Mouse (Mus musculus) myocyte (in vitro differentiated cells): ENCODE results near the gene Fyn. TPM values are rescaled to one million over a fixed set of nuclear protein-coding genes. Genes with fewer than 3 reads are reported as not detected.
A peak's percentile ranks its signal among the peaks of the same experiment; 100 is the strongest.

ENCODE experiments used
- H3K27me3 ChIP-seq: one replicate; pipeline ENCODE4 v1.6.1; 2011; ENCODE audit not compliant: control insufficient read depth, insufficient read depth, insufficient read length
- H3K36me3 ChIP-seq: one replicate; pipeline ENCODE4 v1.6.1; 2011; ENCODE audit not compliant: control insufficient read depth, insufficient read depth
- H3K4me2 ChIP-seq: one replicate; pipeline ENCODE4 v1.6.1; 2011; ENCODE audit warnings: low read depth, control low read depth
- H3K4me3 ChIP-seq: one replicate; pipeline ENCODE4 v1.5.1; 2011; ENCODE audit warnings: mild to moderate bottlenecking, control low read depth, moderate library complexity
- H3K79me2 ChIP-seq: one replicate; pipeline ENCODE4 v1.6.1; 2011; ENCODE audit not compliant: control insufficient read depth, insufficient read depth
- H3ac ChIP-seq: one replicate; pipeline ENCODE4 v1.6.1; 2011; ENCODE audit not compliant: control insufficient read depth, insufficient read length
- CEBPB ChIP-seq: IDR thresholded peaks from 2 replicates; pipeline ENCODE4 v1.6.1; 2011; ENCODE audit warnings: mild to moderate bottlenecking, moderate library complexity; ENCODE audit not compliant: poor library complexity, insufficient read depth, severe bottlenecking
- E2F4 ChIP-seq: IDR thresholded peaks from one replicate; pipeline ENCODE4 v1.6.1; 2011; ENCODE audit warnings: mild to moderate bottlenecking, control low read depth, moderate library complexity; ENCODE audit not compliant: insufficient read depth
- MAX ChIP-seq: IDR thresholded peaks from one replicate; pipeline ENCODE4 v1.6.1; 2011; ENCODE audit warnings: low read depth, mild to moderate bottlenecking, control low read depth
- MYOD1 ChIP-seq, 3 experiments: IDR thresholded peaks; one replicate each; pipeline ENCODE4 v1.6.1; 2011; ENCODE audit warnings: control low read depth in 2 of 3, low read depth in 2 of 3, mild to moderate bottlenecking in 2 of 3, moderate library complexity in 1 of 3; ENCODE audit not compliant: insufficient read length in 2 of 3, control insufficient read depth in 1 of 3
- MYOG ChIP-seq, 3 experiments: IDR thresholded peaks; one replicate each; pipeline ENCODE4 v1.6.1; 2011; ENCODE audit warnings: control low read depth in 2 of 3, low read depth in 2 of 3, mild to moderate bottlenecking in 2 of 3; ENCODE audit not compliant: insufficient read length in 2 of 3, control insufficient read depth in 1 of 3, insufficient read depth in 1 of 3
- POLR2A ChIP-seq: IDR thresholded peaks from one replicate; pipeline ENCODE4 v1.6.1; 2011; ENCODE audit warnings: low read depth, mild to moderate bottlenecking, control low read depth, moderate library complexity; ENCODE audit not compliant: insufficient read length
- POLR2AphosphoS2 ChIP-seq: IDR thresholded peaks from one replicate; pipeline ENCODE4 v1.6.1; 2011; ENCODE audit warnings: low read depth, control low read depth; ENCODE audit not compliant: insufficient read length
- REST ChIP-seq: IDR thresholded peaks from one replicate; pipeline ENCODE4 v1.6.1; 2011; ENCODE audit warnings: mild to moderate bottlenecking, control low read depth, moderate library complexity; ENCODE audit not compliant: insufficient read depth, insufficient read length
- SRF ChIP-seq: IDR thresholded peaks from one replicate; pipeline ENCODE4 v1.6.1; 2011; ENCODE audit warnings: low read depth; ENCODE audit not compliant: control insufficient read depth, insufficient read length
- TCF12 ChIP-seq: IDR thresholded peaks from one replicate; pipeline ENCODE4 v1.6.1; 2011; ENCODE audit warnings: mild to moderate bottlenecking, control low read depth; ENCODE audit not compliant: poor library complexity, insufficient read depth, severe bottlenecking
- TCF3 ChIP-seq: IDR thresholded peaks from one replicate; pipeline ENCODE4 v1.6.1; 2011; ENCODE audit warnings: low read depth, control low read depth; ENCODE audit not compliant: insufficient read length
- USF1 ChIP-seq: IDR thresholded peaks from one replicate; pipeline ENCODE4 v1.6.1; 2011; ENCODE audit warnings: low read depth, mild to moderate bottlenecking, control low read depth, moderate library complexity
- polyA plus RNA-seq: library from polyadenylated mRNA; unstranded; fragments of >200 nt; fragmentation: generic; extraction: Trizol; gene quantifications from one replicate; pipeline ENCODE4 v1.2.1, GENCODE M21; 2012; ENCODE audit warnings: missing spikeins

Gene Fyn
- polyA plus RNA-seq, 1 experiment: 148 TPM

- Histone ChIP-seq H3ac (no peak overlapping the region), H3K79me2 (peaks cover 50% of the 10 kb centered on the region), H3K27me3 (no peaks in the 10 kb centered on the region), H3K4me3 (no peak overlapping the region), H3K4me2 (no peak overlapping the region), H3K36me3 (no peaks in the 10 kb centered on the region)
- TF ChIP-seq E2F4: no peak
- no peak for TF ChIP-seq CEBPB
Measured at GRCm38 (mm10) chr10:39455857-39456620, 87.4 kb downstream of the Fyn start.

DNA sequence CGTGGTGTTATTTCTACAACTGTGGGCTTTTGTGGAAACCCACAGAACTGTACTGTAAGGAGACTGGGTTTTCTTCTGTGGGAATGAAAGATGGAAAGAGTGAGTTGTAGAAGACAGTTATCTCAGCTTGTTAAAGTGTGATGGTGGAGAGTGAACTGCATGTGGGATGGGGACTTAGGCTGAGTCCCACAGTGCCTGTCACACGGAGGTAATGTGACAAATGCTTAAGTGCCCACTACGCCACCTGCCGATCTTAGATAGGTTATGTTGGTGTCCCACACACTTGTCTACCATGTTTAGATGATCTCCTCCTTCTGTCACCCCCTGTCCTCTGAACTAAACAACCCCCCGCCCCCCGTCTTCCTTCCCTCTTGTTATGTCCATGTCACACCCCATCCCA lies 88.1 kb downstream of the Fyn start:
- no peak overlapping the region for H3ac ChIP-seq
- peaks cover 46% of the 10 kb centered on the region for H3K79me2 ChIP-seq
- no peaks in the 10 kb centered on the region for H3K27me3 ChIP-seq
- no peak overlapping the region for H3K4me3 ChIP-seq
- H3K4me2 ChIP-seq: no peak overlapping the region
- peak; percentile 19 for TF ChIP-seq POLR2AphosphoS2
- no peak for TF ChIP-seq POLR2A
- no peak for TF ChIP-seq TCF3
- no peaks in the 10 kb centered on the region for H3K36me3 ChIP-seq

GRCm38 (mm10) chr10:39457281-39457680 lies 88.6 kb downstream of the Fyn start:
- H3K79me2 ChIP-seq: peaks cover 41% of the 10 kb centered on the region
- H3ac ChIP-seq: no peak overlapping the region
- no peak overlapping the region for H3K4me2 ChIP-seq
- H3K36me3 ChIP-seq: no peaks in the 10 kb centered on the region
- H3K27me3 ChIP-seq: no peaks in the 10 kb centered on the region
- TF ChIP-seq USF1 (no peak), SRF (no peak), REST (no peak), MYOD1 (IDR thresholded peaks at IDR 0.05; ENCODE audit: control insufficient read depth in 1 of 3, insufficient read length in 2 of 3, low read depth in 2 of 3) (no peak), CEBPB (no peak), TCF12 (no peak), POLR2AphosphoS2 (no peak), MAX (no peak), POLR2A (no peak), TCF3 (no peak), MYOG (IDR thresholded peaks at IDR 0.05; ENCODE audit: control insufficient read depth in 1 of 3, insufficient read depth in 1 of 3, insufficient read length in 2 of 3, low read depth in 2 of 3) (no peak), E2F4 (no peak)
- H3K4me3 ChIP-seq: no peak overlapping the region

- Histone ChIP-seq H3K27me3 (no peaks in the 10 kb centered on the region), H3K4me3 (no peak overlapping the region), H3K4me2 (no peak overlapping the region), H3K36me3 (no peaks in the 10 kb centered on the region), H3ac (no peak overlapping the region), H3K79me2 (peaks cover 41% of the 10 kb centered on the region)
- TF ChIP-seq E2F4 (no peak), POLR2AphosphoS2 (no peak), TCF3 (no peak), CEBPB (no peak), REST (no peak), MYOD1 (IDR thresholded peaks at IDR 0.05; ENCODE audit: control insufficient read depth in 1 of 3, insufficient read length in 2 of 3, low read depth in 2 of 3) (no peak), USF1 (no peak), MAX (no peak), SRF (no peak), POLR2A (no peak), MYOG (IDR thresholded peaks at IDR 0.05; ENCODE audit: control insufficient read depth in 1 of 3, insufficient read depth in 1 of 3, insufficient read length in 2 of 3, low read depth in 2 of 3) (no peak), TCF12 (no peak)
Measured at GRCm38 (mm10) chr10:39458766-39459699, 90.4 kb downstream of the Fyn start.

GRCm38 (mm10) chr10:39460621-39461020 lies 92.0 kb downstream of the Fyn start:
- Histone ChIP-seq H3K79me2 (peaks cover 33% of the 10 kb centered on the region), H3ac (no peak overlapping the region), H3K36me3 (peaks cover 4% of the 10 kb centered on the region), H3K4me3 (no peak overlapping the region), H3K4me2 (no peak overlapping the region), H3K27me3 (no peaks in the 10 kb centered on the region)
- TF ChIP-seq MAX: no peak
- no peak for TF ChIP-seq POLR2A
- no peak for TF ChIP-seq MYOD1 (IDR thresholded peaks at IDR 0.05; ENCODE audit: control insufficient read depth in 1 of 3, insufficient read length in 2 of 3, low read depth in 2 of 3)
- TF ChIP-seq CEBPB: no peak
- TF ChIP-seq USF1: no peak
